Mouse (Mus musculus): ENCODE data around the gene Syn3. TPM values are rescaled to one million over a fixed set of nuclear protein-coding genes. Genes with fewer than 3 reads are reported as not detected.

The Syn3 gene
- polyA plus RNA-seq (2012; rRNA removed): 0.45 and 0.51 TPM in 2 replicates

GRCm38 (mm10) chr10:86498673-86499391 lies at the start of gene Syn3:
TSS of gene Syn3 (minus strand) at chr10:86498896.

GRCm38 (mm10) chr10:86300293-86301116 lies 198.2 kb downstream of the Syn3 start, which contains the start of gene Timp3:
TSS of gene Timp3 (plus strand) at chr10:86300372.

DNA sequence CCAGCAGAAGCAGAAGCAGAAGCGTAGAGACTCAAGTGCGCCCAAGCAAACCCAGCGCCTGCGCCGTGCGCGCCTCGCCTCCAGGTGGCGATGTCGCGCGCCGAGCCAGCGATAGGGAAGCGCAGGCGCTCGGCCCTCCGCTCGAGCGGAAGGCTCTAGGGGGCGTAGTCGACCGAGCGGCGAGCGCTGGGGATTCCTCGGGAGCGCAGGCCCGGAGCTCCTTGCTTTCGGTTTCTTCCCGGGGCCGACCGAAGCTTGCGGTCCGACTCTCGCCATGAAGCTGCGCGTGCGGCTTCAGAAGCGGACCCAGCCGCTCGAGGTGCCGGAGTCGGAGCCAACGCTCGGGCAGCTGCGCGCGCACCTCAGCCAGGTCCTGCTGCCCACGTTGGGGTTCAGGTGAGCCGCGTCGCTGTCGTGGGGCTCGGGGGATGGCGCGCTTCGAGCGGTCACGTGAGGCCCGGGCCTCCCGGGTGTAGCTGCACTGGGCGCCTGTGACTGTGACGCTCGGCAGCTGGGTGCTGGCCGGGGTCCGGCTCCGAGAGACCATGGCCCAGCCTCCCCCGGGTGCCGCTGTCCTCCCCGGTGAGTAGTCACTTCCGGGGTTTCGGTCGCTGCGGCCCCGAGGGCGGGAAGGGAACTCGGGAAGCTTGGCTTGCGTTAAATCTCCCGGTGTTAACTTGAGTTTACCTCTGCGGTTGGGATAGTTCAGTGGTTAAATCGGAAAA lies 476.8 kb downstream of the Syn3 start, which contains the start of gene Fbxo7:
TSS of gene Fbxo7 (plus strand) at position 224 of the 725 bp plus-strand sequence.

GRCm38 (mm10) chr10:86011781-86012180 lies 486.9 kb downstream of the Syn3 start, which contains the start of gene Bpifc:
TSS of gene Bpifc (minus strand) at chr10:86011895.

Other genes with a start within 250 kb of the Syn3 start
- 34.5 and 40.4 TPM in 2 replicates for gene Timp3, start 198.5 kb downstream of the Syn3 start, polyA plus RNA-seq (2012; rRNA removed)
- gene Hsp90b1, start 206.6 kb upstream of the Syn3 start, polyA plus RNA-seq (2012; rRNA removed): 4.5 and 7.0 TPM in 2 replicates
- gene Ttc41, start 206.9 kb upstream of the Syn3 start, polyA plus RNA-seq (2012; rRNA removed): 0.23 TPM in 2 replicates